Mouse (Mus musculus): ENCODE data around the gene Tmem121b.

DNA sequence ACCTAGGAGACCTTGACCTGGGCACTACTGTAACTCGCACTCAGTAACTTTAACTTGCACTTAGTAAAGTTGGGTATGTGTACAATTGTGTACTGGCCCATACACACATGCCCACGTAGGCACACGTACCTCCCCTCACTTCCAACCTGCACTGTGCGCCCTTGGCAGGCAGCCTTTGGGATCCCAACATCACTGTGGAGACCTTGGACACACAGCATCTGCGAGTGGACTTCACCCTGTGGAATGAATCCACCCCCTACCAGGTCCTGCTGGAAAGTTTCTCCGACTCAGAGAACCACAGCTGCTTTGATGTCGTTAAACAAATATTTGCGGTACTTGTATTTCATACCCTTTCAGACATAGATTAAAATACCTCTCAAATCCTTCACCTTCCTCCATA, 18.3 kb downstream of the Tmem121b start:
- TF ChIP-seq KAT2A (conservative IDR thresholded peaks at IDR 0.05; ENCODE audit: low read depth, low read length) (no peak), GATA1 (IDR thresholded peaks at IDR 0.05; ENCODE audit: low read depth, low read length) (no peak), POLR2A (IDR thresholded peaks at IDR 0.05; ENCODE audit: control insufficient read depth in 1 of 2, insufficient read depth in 1 of 2, low read depth in 1 of 2, low read length in 2 of 2, poor library complexity in 1 of 2) (no peak)
